Mouse (Mus musculus): ENCODE results near the gene 1700001F09Rik.
"Not testable (repeated sequence)": the region's sequence is repeated elsewhere in the genome, so short reads cannot be mapped to it uniquely, and the experiment has no call there.

GRCm38 (mm10) chr14:43293503-43293902 is 54.1 kb downstream of the 1700001F09Rik start, which contains the start of gene Gm8127:
- not testable (repeated sequence) for TF ChIP-seq EP300 (IDR thresholded peaks at IDR 0.05; ENCODE audit: insufficient read depth, low read depth, low read length); POLR2A (IDR thresholded peaks at IDR 0.05; ENCODE audit: insufficient read depth, low read length); CTCF (IDR thresholded peaks at IDR 0.05; ENCODE audit: low read depth, low read length)

Data from ES-Bruce4 (cell line).